Mouse (Mus musculus) gastrocnemius, postnatal 25 days (tissue): ENCODE data around the gene Drc1. TPM values are rescaled to one million over a fixed set of nuclear protein-coding genes. Genes with fewer than 3 reads are reported as not detected.

ENCODE experiments used
- DNase-seq: peaks from one replicate; pipeline ENCODE4 v3.0.0; 2022
- total RNA-seq, 2 experiments: library from RNA; stranded (reverse); gene quantifications; 1 replicate in 1 of 2; 2 replicates in 1 of 2; pipeline ENCODE4 v1.2.3; 2021

The Drc1 gene
- total RNA-seq, 2 experiments from 2014 or later, result not detected

DNA sequence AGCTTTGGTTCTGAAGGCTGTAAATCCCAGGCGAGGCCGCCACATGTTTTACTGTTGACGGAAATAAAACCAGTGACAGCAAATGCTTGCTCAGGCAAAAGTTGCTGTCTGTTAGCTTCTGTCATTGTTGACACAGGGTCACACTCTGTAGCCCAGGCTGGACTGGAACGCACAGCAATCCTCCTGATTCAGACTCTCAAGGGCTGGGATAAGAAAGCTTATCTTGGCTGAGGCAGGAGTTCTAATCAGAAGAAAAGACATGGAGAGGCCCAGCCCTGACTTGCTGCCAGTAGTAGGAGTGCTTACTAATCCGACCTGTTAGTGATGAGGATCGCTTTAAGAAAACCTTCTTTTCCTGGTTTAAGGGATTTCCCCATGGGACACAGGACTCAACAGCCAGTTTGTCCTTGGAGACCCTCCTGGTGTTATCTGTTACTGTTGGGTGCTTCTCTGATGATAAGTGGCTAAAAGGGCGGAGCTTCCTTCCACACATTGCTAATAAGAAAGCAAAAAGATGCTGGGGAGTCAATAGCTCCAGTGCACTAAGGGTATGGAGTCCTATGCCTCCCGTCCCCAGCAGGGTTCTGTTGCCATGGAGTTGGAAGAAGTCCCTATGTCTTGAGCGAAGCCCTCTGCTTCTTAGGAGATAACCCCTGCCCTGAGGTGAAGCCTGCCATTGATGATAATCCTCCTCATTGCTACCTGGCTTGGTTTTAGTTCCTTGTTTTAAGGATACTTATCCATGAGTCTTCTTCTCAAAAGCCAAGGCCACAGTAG is 6.1 kb downstream of the Drc1 start:
- DNase-seq, result no peak

DNA sequence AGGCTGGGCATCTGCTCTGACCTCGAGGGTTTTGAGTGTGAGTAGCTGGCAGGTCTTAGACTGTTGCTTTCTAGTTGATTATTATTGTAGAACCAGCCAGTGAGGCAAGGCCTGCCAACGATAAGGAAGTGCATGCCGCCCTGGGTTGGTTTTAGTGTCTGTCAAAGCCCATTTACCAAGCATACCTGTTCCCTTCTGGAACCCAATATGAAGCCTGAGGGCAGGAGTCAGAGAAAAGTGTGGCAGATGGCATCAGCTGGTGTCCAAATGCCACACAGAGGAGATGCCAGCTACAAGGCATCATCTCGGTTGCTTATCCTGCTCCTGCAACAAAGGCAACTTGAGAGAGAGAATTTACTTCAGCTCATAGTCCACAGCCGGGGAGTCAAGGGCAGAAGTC is 59.6 kb downstream of the Drc1 start:
- no peak for DNase-seq

DNA sequence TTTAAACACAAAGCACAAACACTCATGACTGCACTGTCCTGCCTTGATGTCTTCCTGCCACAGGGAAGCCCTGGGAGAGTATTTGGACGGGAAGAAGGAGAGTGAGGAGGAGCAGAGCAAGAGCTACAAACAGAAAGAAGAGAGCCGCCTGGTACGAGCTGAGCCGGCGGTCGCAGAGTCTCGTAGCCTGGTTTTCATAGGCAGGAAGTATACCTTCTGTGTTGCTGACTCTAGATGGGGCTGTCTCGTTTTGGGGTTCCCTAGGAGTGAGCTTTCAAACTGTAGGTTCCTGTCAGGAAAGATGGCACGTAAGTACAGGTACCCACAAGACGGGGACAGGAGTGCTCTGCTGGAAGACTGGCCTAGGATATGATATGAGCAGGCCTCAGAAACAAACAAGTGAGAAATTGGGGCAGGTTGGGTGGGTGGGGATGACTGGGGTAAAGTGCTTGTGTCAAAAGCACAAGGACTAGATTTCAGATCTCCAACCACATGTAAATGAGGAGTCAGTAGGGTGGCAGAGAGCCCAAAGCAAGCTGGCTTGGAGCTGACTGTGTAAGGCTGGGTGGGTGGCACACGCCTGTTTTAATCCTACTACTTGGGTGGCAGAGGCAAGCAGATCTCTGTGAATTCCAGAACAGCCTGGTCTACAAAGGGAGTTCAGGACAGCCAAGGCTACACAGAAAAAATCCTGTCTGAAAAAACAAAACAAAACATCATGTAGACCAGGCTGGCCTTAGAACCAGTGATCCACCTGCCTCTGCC is 60.6 kb downstream of the Drc1 start:
- DNase-seq, result no peak

DNA sequence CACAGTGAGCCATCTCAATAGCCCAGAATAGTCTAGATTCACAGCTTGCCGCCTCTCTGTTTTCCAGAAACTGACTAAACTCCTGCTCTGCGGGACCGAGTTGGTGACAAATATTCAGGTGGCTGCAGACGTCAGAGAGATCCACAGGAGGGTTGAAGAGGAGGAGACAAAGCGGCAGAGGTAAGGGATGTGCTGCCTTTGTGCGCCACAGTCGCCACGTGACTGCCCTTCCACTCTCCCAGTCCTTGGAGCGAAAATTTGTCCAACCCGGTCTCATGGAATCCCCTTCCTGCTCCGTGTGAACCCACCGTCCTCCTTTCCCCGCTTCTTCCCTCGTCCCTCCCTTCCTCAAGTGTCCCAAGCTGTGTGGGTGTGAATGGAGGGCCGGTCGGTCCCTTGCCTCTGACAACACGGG is 61.4 kb downstream of the Drc1 start:
- DNase-seq, result no peak

DNA sequence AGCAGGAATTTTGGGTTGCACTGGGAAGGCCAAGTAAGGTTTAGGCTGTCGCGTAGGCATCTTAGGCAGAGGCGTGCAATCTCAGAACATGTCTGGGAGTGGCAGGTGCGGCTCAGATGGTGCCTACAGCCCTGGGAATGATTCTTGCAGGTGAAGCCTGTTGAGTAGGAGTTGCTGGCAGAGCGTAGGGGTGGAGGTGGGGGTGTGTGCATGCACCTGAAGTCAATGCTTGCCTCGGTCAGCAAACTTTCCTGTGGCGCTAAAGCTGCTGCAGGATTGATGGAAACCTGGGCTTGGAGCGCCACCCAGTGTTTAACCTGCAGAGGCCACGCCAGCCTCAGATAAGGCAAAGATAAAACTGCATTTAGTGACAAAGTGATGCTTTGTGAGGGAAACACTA is 61.9 kb downstream of the Drc1 start:
- no peak for DNase-seq

DNA sequence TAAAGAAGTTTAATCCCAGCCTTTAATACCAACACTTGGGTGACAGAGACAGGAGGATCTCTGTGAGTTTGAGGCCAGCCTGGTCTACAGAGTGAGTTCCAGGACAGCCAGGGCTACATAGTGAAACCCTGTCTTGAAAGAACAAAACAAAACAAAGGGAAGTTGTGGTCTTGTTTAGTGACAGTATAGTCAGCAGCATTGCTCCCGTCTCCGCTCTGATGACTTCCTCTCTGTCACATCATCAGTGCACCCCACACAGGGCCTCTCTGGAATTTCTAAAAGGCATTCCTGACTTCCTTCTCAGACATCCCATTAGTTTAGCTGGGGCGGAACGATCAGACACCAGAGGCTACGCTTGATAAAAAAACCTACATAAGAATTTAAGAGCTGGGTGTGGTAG is 62.7 kb downstream of the Drc1 start:
- no peak for DNase-seq

DNA sequence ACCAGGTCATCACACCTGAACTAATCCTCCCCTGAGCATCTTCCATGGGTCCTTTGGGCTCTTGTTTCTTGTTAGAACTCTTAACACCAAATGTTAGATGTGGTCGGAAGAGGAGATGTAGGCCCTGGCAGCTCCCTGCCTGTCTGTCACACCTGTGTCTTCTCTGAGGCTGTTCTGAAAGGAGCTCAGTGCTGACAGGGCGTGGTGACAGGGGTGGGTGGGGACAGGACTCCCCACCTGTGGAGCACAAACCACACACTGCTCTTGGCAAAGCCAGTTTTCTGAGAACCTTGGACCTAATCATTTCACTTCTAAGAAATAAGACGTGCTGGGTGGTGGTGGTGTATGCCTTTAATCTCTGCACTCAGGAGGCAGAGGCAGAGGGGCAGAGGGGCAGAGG is 72.4 kb downstream of the Drc1 start:
- DNase-seq, result no peak

DNA sequence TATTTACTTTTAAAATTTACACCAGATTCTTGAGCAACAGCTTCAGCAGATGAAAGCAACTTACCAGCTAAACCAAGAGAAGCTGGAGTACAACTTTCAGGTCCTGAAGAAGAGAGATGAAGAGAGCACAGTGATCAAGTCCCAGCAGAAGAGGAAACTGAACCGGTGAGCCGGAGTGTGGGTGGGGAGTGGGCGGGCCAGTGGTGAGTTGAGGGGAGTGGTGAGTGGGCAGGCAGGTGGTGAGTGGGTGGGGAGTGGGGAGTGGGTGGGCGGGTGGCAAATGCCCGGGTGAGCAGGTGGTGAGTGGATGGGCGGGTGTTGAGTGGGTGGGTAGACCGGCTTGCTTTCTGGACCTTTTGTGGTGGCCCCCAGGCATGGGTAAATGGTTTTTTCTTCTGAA is 73.9 kb downstream of the Drc1 start:
- no peak for DNase-seq

DNA sequence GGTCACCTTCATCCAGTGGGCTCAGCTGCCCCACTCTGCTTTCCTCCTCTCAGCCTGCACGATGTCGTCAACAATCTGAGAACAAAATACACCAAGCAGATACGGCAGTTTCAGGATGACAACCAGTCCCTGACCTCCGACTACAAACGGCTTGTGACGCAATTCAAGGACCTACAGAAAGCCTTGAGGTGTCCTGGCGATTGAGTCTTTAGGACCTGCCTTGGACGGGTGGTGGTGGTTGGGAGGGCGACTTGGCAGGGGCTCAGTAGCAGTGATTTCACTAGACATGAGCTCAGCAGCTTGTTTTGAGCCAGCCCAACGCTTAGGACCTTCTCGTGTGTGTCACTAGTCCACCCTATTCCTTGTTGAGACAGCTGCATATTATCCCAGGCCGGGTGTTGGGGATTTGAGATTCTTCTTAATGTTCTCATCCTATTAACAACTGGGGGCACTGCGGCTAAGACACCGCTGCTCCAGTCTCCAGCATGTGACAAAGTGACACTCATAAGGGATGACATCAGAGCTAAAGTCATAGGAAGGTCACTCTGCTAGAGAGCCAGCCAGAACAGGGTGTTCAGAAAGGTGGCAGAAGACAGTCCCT is 74.5 kb downstream of the Drc1 start:
- DNase-seq, result no peak

DNA sequence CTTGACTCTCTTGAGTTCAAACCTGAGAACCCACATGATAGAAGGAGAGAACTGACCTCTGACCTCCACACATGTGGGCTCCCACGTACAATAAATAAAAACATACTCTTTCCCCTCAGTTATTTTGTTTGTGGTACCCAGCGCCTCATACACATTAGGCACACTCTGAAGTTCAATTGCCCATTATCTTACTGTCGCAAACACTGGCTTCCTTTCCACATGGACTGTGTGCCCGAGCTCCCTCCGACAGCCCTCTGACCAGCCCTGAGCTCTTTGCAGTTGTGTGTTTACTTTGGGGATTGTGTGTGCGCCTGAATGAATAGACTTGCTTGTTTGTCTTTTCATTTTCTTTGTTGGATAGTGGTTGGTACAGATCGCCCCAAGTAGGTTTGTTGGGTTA is 75.5 kb downstream of the Drc1 start:
- DNase-seq, result no peak

DNA sequence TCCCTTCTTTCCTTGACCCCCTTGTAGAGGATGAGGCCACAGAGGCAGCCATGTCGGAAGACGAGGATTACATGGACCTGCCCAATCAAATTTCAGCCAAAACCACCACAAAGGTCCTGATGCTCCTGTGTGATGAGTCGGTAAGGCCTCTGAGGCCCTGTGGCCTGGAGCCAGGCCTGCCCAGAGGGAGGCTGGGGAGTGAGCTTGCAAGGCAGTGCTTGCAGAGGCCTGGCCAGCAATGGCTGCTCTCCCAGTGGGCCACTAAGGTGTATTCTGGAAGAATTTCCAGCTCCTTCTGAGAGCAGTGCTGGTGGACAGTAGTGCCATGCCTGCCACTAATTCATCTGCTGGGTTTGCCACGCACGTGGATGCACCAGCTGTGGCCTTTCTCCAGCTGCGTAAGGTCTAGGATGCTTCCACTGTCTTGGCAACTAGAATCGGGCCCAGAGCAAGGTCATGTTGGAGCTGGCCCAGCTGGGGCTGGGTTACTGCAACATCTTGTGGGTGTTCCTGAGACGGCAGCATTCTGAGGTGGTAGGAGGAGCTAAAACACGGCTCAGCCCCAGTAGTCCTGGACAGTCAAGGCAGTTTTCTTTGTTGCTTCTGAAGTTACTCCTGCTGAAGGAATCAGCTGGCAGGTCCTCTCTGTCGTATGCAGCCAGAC is 77.4 kb downstream of the Drc1 start:
- no peak for DNase-seq

DNA sequence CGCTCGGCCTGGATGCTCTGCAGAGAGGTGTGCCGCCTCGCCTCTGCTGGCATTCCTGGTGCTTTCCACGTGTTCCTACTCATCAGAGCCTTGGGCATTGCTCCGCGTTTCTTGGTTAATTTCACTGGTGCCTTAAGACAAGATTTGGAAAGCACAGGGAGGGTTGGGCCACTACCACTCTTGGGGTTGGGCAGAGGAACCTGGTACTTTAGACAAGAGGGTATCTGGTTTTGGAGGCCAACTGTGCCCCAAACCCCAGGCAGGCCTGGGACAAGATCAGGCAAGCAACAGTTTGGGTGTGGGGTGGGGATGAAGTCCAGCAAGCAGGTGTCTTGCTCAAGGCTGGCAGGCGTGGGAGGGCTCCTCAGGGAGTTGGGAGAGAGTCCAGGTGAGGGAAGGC is 86.2 kb downstream of the Drc1 start:
- DNase-seq, result no peak

DNA sequence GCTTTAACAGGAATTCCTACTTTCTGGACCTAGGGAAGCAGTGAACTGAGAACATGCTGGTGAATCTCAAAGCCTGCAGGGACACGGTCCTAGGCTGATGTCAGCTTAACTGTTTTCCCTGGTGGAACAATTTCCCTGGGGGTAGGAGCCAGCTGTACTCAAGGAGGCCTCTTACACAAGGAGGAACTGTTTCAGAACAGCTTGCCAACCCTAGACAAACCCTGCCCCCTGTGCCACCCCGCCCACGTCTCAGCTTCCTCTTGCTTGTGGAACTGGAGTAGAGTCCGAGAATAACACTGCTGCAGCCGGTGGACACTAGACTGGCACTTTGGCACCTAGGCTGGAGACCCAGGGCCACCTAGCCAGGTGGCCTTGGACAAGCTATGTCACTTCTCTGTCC is 88.2 kb downstream of the Drc1 start:
- peak; percentile 68 for DNase-seq

DNA sequence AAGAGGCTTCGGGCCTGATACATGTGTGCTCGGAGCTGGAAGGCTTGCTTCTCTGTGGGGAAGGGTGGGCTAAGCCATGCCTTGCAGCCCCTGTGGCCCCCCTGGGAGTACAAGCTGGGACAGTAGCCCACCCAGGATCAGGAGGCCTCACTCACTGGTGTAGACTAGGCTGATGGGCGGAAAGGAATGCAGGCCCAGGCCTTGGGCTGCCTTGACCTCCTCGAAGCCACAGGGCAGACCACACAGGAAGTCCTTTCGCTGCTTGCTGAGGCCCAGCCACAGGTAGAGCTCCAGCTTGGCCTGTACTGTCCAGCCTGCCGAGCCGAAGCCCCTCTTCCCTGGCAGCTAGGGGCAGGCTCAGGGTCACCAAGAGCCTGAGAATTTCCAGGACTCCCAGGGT is 101.7 kb downstream of the Drc1 start:
- no peak for DNase-seq

DNA sequence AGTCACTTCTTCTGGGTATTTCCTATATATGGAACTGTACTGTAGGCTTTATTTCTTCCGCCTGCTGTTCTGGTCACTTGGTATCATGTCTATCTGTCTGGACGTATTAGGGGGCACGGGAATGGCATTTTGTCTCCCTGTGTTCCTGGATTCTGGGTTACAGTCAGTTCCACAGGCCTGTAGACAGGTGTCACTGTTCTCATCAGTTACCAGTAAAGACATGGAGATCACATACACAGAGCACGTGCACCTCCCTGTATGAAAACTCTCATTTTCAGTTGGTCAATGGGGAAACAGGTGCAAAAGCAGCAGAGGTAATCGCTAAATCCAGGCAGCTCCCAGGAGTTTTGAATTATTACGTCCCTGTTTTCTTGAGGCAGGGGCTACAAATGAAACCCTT is 106.5 kb downstream of the Drc1 start:
- no peak for DNase-seq

DNA sequence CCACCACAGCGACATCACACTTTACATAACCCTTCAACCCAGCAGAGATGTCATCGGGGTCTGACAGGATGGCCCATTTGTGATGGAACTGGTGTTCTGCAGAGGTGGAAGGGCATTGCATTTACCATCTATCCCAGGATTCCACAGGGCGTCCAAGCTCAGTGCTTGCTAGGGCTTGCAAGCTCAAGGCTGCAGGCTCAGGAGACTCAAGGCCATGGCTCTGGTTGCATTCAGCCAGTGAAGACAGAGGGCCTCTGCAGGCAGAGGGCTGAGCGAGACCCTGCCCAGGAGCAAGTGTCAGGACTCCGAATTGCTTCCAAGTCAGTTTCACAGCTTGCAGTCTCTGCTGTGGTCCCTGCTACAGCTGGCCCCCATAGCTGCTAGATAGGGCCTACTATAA is 108.6 kb downstream of the Drc1 start:
- no peak for DNase-seq

DNA sequence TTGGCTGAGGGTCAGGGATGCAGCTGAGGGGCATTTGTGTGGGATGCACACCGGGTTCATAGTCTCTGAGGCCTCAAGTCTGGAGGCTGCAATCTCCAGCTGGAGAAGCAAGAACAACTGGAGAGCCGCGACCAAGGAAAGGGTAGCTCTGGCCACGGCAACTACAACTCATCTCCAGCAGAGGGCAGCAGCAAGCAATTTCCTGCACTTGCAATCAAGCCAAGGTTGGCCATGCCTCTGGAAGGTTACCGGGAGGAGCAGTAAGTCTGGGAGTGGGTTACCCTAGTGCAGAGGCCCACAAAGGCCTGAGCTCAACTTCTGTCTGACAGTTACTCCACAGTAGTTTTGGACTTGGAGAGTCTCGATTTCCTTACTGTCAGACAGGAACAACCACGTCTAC is 110.3 kb downstream of the Drc1 start:
- peak; percentile 60 for DNase-seq

DNA sequence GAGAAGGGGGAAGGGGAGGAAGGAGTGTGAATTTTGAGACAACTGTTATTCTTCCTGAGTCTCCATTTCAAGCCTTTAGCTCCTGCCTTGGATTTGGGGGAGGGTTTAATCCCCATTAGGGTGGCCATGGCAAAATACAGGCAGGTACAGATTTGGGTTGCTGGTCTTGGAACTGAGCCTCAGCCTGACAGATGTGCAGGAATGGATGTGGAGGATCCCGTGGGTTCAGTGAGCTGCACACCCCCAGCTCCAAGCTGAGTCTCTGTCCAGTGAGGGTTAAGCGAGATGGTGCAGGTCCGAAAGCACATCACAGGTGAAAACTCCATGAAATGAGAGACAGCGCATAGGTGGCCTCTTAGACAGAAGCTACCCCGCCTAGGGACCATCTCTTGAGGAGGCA is 119.3 kb downstream of the Drc1 start:
- no peak for DNase-seq

DNA sequence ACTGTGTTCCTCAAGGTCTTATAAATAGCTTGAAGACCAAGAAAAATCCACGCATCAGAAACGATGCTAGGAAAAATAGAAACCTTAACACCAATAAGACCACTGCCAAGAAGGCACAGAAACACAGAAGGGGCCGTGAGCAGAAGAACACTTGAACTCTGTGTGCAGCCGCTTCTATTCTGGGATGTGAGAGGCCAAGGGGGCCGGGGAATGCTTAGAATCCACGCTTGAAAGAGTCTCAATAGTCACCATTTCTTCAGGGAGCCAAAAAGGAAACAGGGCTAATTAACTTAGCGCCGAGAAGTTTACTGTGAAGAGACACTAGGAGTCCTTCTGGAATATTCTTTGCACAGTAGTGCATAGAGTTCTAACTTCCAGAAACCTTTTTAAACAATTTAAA is 120.0 kb downstream of the Drc1 start:
- no peak for DNase-seq

DNA sequence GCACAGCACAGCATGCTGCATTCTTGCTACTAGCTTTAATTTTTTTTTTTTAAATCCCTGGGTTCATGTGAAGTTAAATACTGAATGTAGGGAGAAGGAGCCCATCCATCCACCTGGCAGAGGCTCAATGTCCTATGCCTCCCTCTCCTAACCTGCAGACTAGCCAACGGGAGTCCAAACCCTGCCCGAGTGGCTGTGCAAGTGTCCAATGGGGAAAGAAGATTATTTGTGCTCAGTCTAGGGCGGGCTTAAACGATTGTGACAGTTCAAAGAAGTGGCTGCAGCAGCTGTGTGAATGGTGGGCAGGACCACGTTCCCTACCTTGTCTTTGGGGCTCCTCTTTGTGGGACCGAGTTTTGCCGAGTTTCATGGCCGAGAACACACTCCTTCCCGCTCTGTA is 125.7 kb downstream of the Drc1 start:
- DNase-seq, result no peak

DNA sequence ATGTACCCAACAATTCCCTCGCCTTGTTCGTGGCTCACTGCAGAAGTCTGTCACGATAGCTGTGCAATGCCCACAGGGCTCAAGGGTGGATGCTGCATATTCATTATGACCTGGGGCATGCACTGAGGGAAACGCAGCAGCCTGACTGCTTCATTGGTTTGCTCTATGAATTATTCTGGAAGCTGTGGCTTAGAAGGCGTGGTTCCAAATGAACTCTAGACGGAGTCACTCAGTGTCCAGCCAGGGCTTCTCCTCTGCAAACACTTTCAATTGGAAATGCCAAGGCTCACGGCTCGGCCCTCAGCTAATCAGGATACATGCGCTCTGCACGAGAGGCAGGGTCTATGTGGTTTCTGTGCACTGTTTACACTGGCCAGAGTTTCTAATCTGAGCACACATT is 130.3 kb downstream of the Drc1 start:
- DNase-seq, result no peak

DNA sequence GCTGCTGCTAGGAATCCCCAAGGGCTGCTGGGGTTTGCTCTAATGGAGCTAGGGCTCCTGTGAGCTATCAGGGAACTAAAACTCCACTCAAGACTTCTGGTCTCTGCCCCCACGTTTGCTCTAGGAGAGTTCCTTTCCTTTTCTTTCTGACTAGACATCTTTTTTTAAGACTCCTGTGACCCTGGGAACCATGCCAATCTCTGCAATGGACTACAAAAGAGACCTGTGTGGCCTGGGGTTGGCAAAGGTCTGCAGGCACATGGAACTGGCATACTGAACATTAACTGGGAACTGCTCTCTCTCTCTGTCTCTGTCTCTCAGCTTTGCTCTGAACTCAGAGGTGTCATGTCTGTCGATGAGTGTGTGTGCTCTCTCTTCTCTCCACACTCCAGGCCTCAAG is 134.2 kb downstream of the Drc1 start:
- no peak for DNase-seq

DNA sequence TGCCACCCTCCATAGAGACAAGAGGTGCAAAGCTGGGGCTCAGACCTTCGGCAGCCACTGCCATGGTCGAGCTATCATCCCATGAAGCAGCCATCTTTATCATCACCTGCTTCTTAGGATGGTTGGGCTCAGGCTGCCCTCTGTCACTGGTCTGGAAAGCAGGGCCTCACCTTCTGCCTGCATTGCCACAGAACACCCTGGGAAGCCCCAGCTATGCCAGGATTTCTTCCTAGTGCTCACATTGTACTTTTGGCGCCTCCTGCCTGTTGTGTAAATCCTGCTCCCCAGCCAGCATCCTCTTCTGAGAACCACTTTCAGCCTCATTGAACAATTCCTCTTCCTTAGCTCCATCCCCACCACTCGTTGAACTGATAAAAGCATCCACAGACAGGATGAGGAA is 134.7 kb downstream of the Drc1 start:
- no peak for DNase-seq
